Mouse (Mus musculus) left cerebral cortex, postnatal 4 days (tissue): ENCODE results near the gene 6030445D17Rik. TPM values are rescaled to one million over a fixed set of nuclear protein-coding genes. Genes with fewer than 3 reads are reported as not detected.

Source experiments
- total RNA-seq, 2 experiments: library from RNA; stranded (reverse); gene quantifications; 2 replicates each; pipeline ENCODE4 v1.2.3; 2021

The 6030445D17Rik gene
- total RNA-seq, 2 experiments from 2014 or later = 0.46 to 0.58 TPM

Other genes with a start within 250 kb of the 6030445D17Rik start
- 1 to 10 TPM in 1 of 2 experiments, under 1 TPM in 1; 0.92 to 1.2 TPM for gene Tcea3, start 214.5 kb upstream of the 6030445D17Rik start, total RNA-seq
- 100 to 1,000 TPM; 102 to 108 TPM for gene Zfp46, start 177.6 kb upstream of the 6030445D17Rik start, total RNA-seq
- 100 to 1,000 TPM; 158 to 159 TPM for gene Hnrnpr, start 151.3 kb upstream of the 6030445D17Rik start, total RNA-seq
- 1 to 10 TPM; 3.0 to 3.4 TPM for gene Htr1d, start 38.7 kb upstream of the 6030445D17Rik start, total RNA-seq
- 10 to 100 TPM; 24.6 to 33.8 TPM for gene Luzp1, start 7.5 kb downstream of the 6030445D17Rik start, total RNA-seq
- 100 to 1,000 TPM; 194 to 205 TPM for gene Kdm1a, start 140.5 kb downstream of the 6030445D17Rik start, total RNA-seq
- not detected for gene Tex46, start 148.2 kb downstream of the 6030445D17Rik start, total RNA-seq
- under 1 TPM in 1 of 2 experiments, not detected in 1; 0.12 TPM for gene Lactbl1, start 160.4 kb downstream of the 6030445D17Rik start, total RNA-seq